Mouse (Mus musculus) macrophage (primary cell): ENCODE results near the gene Vmn2r7. TPM values are rescaled to one million over a fixed set of nuclear protein-coding genes. Genes with fewer than 3 reads are reported as not detected.
"Not testable (repeated sequence)": the region's sequence is repeated elsewhere in the genome, so short reads cannot be mapped to it uniquely, and the experiment has no call there.

Experiments
- H3K27ac ChIP-seq: fragments of 350-480 bp; formaldehyde crosslinking; 2 replicates; pipeline ENCODE4 v1.9.0; 2021
- H3K36me3 ChIP-seq: fragments of 350-480 bp; formaldehyde crosslinking; 2 replicates; pipeline ENCODE4 v1.9.0; 2021; ENCODE audit errors: inconsistent target
- H3K4me3 ChIP-seq: fragments of 350-480 bp; formaldehyde crosslinking; 2 replicates; pipeline ENCODE4 v1.9.0; 2021; ENCODE audit errors: inconsistent target
- H3K79me2 ChIP-seq: fragments of 350-480 bp; formaldehyde crosslinking; 2 replicates; pipeline ENCODE4 v1.9.0; 2021; ENCODE audit errors: inconsistent target
- whole genome bisulfite sequencing: methylation state at CpG from one replicate; pipeline ENCODE4 v1.1.7; 2026; ENCODE audit warnings: inconsistent platforms; ENCODE audit not compliant: missing documents; 5-methylcytosine and 5-hydroxymethylcytosine counted together
- polyA plus RNA-seq: library from polyadenylated mRNA; stranded (reverse); fragments of 250-400 nt; gene quantifications from 3 replicates; pipeline ENCODE4 v1.2.4, GENCODE M21; 2018; ENCODE audit warnings: inconsistent platforms

Vmn2r7 gene
- polyA plus RNA-seq, 1 experiment from 2014 or later = not detected

DNA sequence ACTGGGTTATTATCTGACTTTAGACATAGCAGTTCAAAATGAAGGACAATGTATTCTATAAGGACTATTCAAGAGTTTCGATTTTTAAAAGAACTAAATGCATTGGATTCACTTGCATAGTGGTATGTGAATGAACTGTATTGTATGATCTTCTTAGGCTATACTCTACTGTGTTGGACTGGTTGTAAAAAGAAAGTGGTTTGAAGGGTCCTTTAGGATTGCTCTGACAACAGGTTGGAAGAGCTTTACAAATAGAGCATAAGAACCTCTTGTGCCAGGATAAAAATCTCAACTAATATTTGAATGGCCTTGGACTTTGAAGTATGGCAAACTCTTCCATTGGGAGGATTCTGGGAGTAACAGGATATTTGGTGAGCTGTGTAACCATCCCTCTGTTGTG, 168.5 kb downstream of the Vmn2r7 start:
- not testable (repeated sequence) for H3K79me2 ChIP-seq, H3K4me3 ChIP-seq, H3K36me3 ChIP-seq, H3K27ac ChIP-seq
- WGBS = no CpG with 5 or more reads among the region's 1 CpGs
